Mouse (Mus musculus): ENCODE measurements around the gene Eif2s2. TPM values are rescaled to one million over a fixed set of nuclear protein-coding genes. Genes with fewer than 3 reads are reported as not detected.
"Not testable (repeated sequence)": the region's sequence is repeated elsewhere in the genome, so short reads cannot be mapped to it uniquely, and the experiment has no call there.

Gene Eif2s2
- polyA plus RNA-seq, 1 experiment from 2014 or later: 107 TPM

- no peak overlapping the region for H3K4me2 ChIP-seq
- no peaks in the 10 kb centered on the region for H3K9me3 ChIP-seq
- peaks cover 12% of the 10 kb centered on the region for H3K27me3 ChIP-seq
- no peak for ATAC-seq (ENCODE audit: insufficient number of reproducible peaks, insufficient read depth, low FRiP score, low TSS enrichment, low read depth)
- no peaks in the 10 kb centered on the region for H3K36me3 ChIP-seq
- no peak overlapping the region for H3K4me3 ChIP-seq (replicated peaks)
- 78% methylated on average over 7 of the region's 7 CpGs for WGBS
- peaks cover 26% of the 10 kb centered on the region for H3K4me1 ChIP-seq (replicated peaks)
- H3K27ac ChIP-seq: no peak overlapping the region
- no peak overlapping the region for H3K9ac ChIP-seq (replicated peaks)
These were observed 28.2 kb upstream of the Eif2s2 start for GRCm38 (mm10) chr2:154920896-154921295.

DNA sequence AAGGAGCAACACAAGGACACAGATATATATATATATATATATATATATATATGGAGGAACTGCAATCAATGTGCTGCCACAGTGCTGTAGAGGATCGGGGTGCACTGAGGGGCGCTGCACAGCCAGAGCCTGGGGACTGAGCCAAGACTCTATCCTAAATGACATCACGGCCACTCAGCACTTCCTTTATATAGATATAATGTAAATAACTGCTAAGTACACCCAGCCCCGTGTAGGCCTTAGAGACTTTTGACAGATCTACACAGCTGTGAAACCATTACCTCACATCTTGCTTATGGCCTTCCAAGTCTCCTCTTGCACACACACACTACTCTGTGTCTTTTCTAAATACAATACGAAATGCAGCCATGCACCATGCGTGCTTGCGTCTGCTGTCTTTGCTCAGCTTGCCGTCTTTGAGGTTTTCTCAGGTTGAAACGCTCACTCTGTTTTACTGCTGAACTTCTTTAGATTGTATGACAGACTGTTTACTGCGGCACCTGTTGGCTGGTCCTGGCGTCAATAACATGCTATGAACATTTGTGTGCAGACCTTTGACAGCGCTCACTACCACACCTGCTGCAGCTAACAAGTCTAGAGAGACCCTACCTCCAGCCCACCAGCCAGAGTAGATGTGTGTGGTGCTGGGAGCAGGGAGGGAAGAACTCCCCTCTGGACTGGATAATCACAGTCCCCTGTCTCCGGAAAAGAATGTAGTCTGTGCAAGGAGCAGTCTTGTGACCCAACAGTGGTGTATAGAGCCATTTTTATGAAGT lies 25.3 kb upstream of the Eif2s2 start:
- Histone ChIP-seq H3K9ac (replicated peaks) (no peak overlapping the region), H3K4me2 (no peak overlapping the region), H3K9me3 (no peaks in the 10 kb centered on the region), H3K27me3 (peaks cover 14% of the 10 kb centered on the region), H3K36me3 (no peaks in the 10 kb centered on the region), H3K4me1 (replicated peaks) (peaks cover 18% of the 10 kb centered on the region), H3K27ac (no peak overlapping the region), H3K4me3 (replicated peaks) (no peak overlapping the region)
- 57% methylated on average over 13 of the region's 13 CpGs for WGBS
- 0 out of 2 replicates have a peak, but pooled peaks have one; percentile 52 for ATAC-seq (ENCODE audit: insufficient number of reproducible peaks, insufficient read depth, low FRiP score, low TSS enrichment, low read depth)

DNA sequence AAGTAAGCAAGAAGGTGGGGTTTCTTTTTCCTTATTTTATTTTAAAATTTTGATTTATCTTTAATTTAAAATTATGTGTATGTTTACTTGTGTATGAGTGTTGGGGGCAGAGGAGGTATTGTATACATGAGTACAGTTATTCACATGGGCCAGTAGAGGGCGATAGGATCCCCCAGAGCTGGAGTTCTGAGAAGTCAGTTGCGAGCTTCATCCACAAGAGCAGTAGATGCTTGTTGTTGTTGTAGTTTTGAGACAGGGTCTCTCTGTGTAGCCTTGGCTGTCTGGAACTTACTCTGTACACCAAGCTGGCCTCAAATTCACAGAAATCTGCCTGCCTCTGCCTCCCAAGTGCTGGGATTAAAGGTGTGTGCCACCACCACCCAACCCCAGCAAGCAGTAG lies 23.8 kb upstream of the Eif2s2 start:
- Histone ChIP-seq H3K9ac (replicated peaks) (no peak overlapping the region), H3K27ac (no peak overlapping the region), H3K36me3 (no peaks in the 10 kb centered on the region), H3K9me3 (no peaks in the 10 kb centered on the region), H3K27me3 (peaks cover 14% of the 10 kb centered on the region), H3K4me2 (no peak overlapping the region), H3K4me3 (replicated peaks) (no peak overlapping the region), H3K4me1 (replicated peaks) (peaks cover 18% of the 10 kb centered on the region)
- ATAC-seq (ENCODE audit: insufficient number of reproducible peaks, insufficient read depth, low FRiP score, low TSS enrichment, low read depth): no peak
- WGBS: 23% methylated on average over 2 of the region's 2 CpGs

GRCm38 (mm10) chr2:154915922-154916541 lies 23.3 kb upstream of the Eif2s2 start:
- no peak for ATAC-seq (ENCODE audit: insufficient number of reproducible peaks, insufficient read depth, low FRiP score, low TSS enrichment, low read depth)
- peaks cover 14% of the 10 kb centered on the region for H3K27me3 ChIP-seq

DNA sequence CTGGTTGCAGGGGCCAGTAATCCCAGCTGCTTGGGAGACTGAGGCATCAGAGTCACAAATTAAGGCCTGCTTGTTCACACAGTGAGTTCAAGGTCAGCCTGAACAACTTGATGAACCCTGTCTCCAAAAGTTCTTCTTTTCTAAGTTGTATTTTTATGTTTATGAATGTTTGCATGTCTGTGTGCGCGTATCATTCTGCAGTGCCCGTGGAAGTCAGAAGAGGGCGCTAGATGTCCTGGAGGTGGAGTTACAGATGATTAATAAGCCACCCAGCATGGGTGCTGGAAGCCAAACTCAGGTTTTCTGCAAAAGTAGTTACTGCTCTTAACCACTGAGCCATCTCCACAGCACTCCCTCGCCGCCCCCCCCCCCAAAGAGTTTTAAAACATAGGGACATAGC lies 17.1 kb upstream of the Eif2s2 start:
- WGBS: 82% methylated on average over 6 of the region's 6 CpGs
- H3K9me3 ChIP-seq: no peaks in the 10 kb centered on the region
- no peak for ATAC-seq (ENCODE audit: insufficient number of reproducible peaks, insufficient read depth, low FRiP score, low TSS enrichment, low read depth)
- no peak overlapping the region for H3K9ac ChIP-seq (replicated peaks)
- H3K4me2 ChIP-seq: no peak overlapping the region
- no peaks in the 10 kb centered on the region for H3K36me3 ChIP-seq
- H3K27ac ChIP-seq: no peak overlapping the region
- peaks cover 7% of the 10 kb centered on the region for H3K27me3 ChIP-seq
- H3K4me1 ChIP-seq (replicated peaks): no peaks in the 10 kb centered on the region
- H3K4me3 ChIP-seq (replicated peaks): no peak overlapping the region

More at GRCm38 (mm10) chr2:154915922-154916541, 23.3 kb upstream of the Eif2s2 start:
- H3K36me3 ChIP-seq: no peaks in the 10 kb centered on the region
- peak overlapping the region; percentile 27 for H3K4me2 ChIP-seq
- H3K27ac ChIP-seq: peak overlapping the region; percentile 23; the same call in 1 of the 2 replicates
- no peak overlapping the region for H3K4me3 ChIP-seq (replicated peaks)
- WGBS: 21% methylated on average over 12 of the region's 12 CpGs
- H3K4me1 ChIP-seq (replicated peaks): peaks cover 18% of the 10 kb centered on the region
- H3K9ac ChIP-seq (replicated peaks): no peak overlapping the region
- no peaks in the 10 kb centered on the region for H3K9me3 ChIP-seq

GRCm38 (mm10) chr2:154908223-154908622 lies 15.5 kb upstream of the Eif2s2 start:
- not testable (repeated sequence) for H3K4me3 ChIP-seq (replicated peaks); H3K4me2 ChIP-seq; H3K36me3 ChIP-seq; ATAC-seq (ENCODE audit: insufficient number of reproducible peaks, insufficient read depth, low FRiP score, low TSS enrichment, low read depth); H3K27me3 ChIP-seq; H3K27ac ChIP-seq; H3K9me3 ChIP-seq; H3K9ac ChIP-seq (replicated peaks); H3K4me1 ChIP-seq (replicated peaks)
- WGBS: 31% methylated on average over 2 of the region's 2 CpGs

GRCm38 (mm10) chr2:154905796-154906195 lies 13.1 kb upstream of the Eif2s2 start:
- Histone ChIP-seq H3K4me2 (no peak overlapping the region), H3K9me3 (no peaks in the 10 kb centered on the region), H3K36me3 (no peaks in the 10 kb centered on the region), H3K4me3 (replicated peaks) (no peak overlapping the region), H3K27ac (no peak overlapping the region), H3K4me1 (replicated peaks) (no peaks in the 10 kb centered on the region), H3K27me3 (peaks cover 4% of the 10 kb centered on the region; the same call in 1 of the 2 replicates), H3K9ac (replicated peaks) (no peak overlapping the region)
- ATAC-seq (ENCODE audit: insufficient number of reproducible peaks, insufficient read depth, low FRiP score, low TSS enrichment, low read depth): no peak
- 53% methylated on average over 2 of the region's 2 CpGs for WGBS

DNA sequence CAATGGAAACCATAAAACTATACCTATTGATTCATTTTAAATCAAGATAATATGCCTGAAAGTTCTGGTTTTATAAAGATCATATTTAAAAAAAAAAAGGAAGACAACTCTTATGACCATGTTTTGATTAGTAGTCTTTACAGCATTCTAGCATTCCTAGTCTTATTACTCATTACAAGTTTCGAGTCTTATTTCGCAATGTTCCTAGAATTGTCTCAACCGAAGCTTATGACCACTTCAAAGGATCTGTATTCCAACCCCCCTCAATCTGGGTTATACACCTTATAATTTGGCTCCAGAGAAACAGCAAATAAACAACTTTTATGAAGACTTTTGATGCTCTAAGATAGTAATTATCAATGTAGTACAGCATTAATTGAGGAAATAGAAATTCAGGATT lies 9.4 kb upstream of the Eif2s2 start:
- Histone ChIP-seq H3K27me3 (peaks cover 4% of the 10 kb centered on the region; the same call in 1 of the 2 replicates), H3K9ac (replicated peaks) (no peak overlapping the region), H3K4me1 (replicated peaks) (no peaks in the 10 kb centered on the region), H3K4me3 (replicated peaks) (no peak overlapping the region), H3K36me3 (no peaks in the 10 kb centered on the region), H3K4me2 (no peak overlapping the region), H3K27ac (no peak overlapping the region), H3K9me3 (no peaks in the 10 kb centered on the region)
- no peak for ATAC-seq (ENCODE audit: insufficient number of reproducible peaks, insufficient read depth, low FRiP score, low TSS enrichment, low read depth)
- 83% methylated on average over 3 of the region's 3 CpGs for WGBS

GRCm38 (mm10) chr2:154899412-154899811 lies 6.7 kb upstream of the Eif2s2 start:
- H3K9ac ChIP-seq (replicated peaks); H3K4me2 ChIP-seq; H3K36me3 ChIP-seq; H3K4me3 ChIP-seq (replicated peaks); H3K27ac ChIP-seq; H3K4me1 ChIP-seq (replicated peaks); H3K27me3 ChIP-seq; H3K9me3 ChIP-seq; ATAC-seq (ENCODE audit: insufficient number of reproducible peaks, insufficient read depth, low FRiP score, low TSS enrichment, low read depth): not testable (repeated sequence)
- WGBS: 78% methylated on average over 4 of the region's 4 CpGs

DNA sequence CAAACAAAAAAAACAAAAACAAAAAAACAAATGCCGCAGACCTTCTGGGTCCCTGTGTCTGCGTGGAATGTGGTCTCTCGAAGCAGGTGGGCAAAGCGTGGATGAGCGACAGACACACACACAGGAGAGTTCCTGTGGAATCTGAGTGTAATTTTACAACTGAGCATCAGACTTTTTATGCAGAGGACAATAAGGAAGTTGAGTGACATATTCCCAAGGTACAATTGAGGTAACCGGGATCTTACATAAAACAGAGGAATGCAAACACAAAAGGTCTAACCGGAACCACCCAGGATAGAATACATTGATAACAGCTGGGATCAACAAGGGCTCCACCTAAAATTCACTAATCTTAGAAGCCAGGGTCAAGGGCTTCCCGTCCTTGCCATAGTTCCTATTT lies 6.3 kb upstream of the Eif2s2 start:
- H3K36me3 ChIP-seq; H3K27me3 ChIP-seq; H3K4me1 ChIP-seq (replicated peaks); H3K4me2 ChIP-seq; ATAC-seq (ENCODE audit: insufficient number of reproducible peaks, insufficient read depth, low FRiP score, low TSS enrichment, low read depth); H3K9me3 ChIP-seq; H3K27ac ChIP-seq; H3K9ac ChIP-seq (replicated peaks); H3K4me3 ChIP-seq (replicated peaks): not testable (repeated sequence)
- WGBS: 87% methylated on average over 8 of the region's 8 CpGs

GRCm38 (mm10) chr2:154893548-154893947 lies 813 bp upstream of the Eif2s2 start:
- no peaks in the 10 kb centered on the region for H3K27me3 ChIP-seq
- no peak overlapping the region for H3K9ac ChIP-seq (replicated peaks)
- peak overlapping the region; percentile 82 for H3K4me2 ChIP-seq
- H3K4me1 ChIP-seq (replicated peaks): peaks cover 15% of the 10 kb centered on the region
- no peak overlapping the region for H3K4me3 ChIP-seq (replicated peaks)
- no peaks in the 10 kb centered on the region for H3K9me3 ChIP-seq
- no peak for ATAC-seq (ENCODE audit: insufficient number of reproducible peaks, insufficient read depth, low FRiP score, low TSS enrichment, low read depth)
- H3K36me3 ChIP-seq: no peaks in the 10 kb centered on the region
- 62% methylated on average over 4 of the region's 4 CpGs for WGBS
- H3K27ac ChIP-seq: no peak overlapping the region

Data from limb, embryonic 12.5 days (tissue).